Mouse (Mus musculus): ENCODE data around the gene Abcc9. TPM values are rescaled to one million over a fixed set of nuclear protein-coding genes. Genes with fewer than 3 reads are reported as not detected.

The Abcc9 gene
- total and polyA plus RNA-seq, 2 experiments from 2014 or later, result 2.3 to 9.7 TPM

DNA sequence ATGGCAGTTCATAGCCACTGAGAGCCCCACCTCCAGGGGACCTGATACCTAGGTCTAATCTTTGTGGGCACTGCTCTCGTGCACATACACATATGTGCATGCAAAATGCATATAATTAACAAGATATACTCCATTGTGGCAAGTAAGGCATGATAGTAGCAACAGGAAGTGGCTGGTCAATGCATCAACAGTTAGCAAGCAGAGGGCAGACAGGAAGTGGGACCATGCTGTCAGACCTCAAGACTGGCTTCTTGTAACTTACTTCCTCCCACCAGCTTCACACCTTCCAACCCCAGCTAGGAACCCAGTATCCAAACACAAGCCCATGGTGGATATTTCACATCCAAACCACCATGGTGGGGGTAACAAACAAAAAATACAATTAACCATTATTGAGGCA, 141.0 kb downstream of the Abcc9 start:
- no peaks in the 10 kb centered on the region for H3K27me3 ChIP-seq (ENCODE audit: insufficient read depth, low read length)
- H3K4me3 ChIP-seq (ENCODE audit: low read depth, low read length), result no peak overlapping the region
- no peak overlapping the region for H3K9ac ChIP-seq (replicated peaks; ENCODE audit: low read length, poor library complexity, severe bottlenecking)
- WGBS, result 74% methylated on average over 1 of the region's 1 CpGs
- no peak for ATAC-seq (ENCODE audit: low FRiP score)
- no peaks in the 10 kb centered on the region for H3K9me3 ChIP-seq (ENCODE audit: low read length)
- no peaks in the 10 kb centered on the region for H3K36me3 ChIP-seq (ENCODE audit: insufficient read depth, low read length)
- H3K4me1 ChIP-seq (ENCODE audit: insufficient read depth, low read length), result no peaks in the 10 kb centered on the region
- TF ChIP-seq CTCF (IDR thresholded peaks at IDR 0.05), result no peak
- H3K27ac ChIP-seq (ENCODE audit: low read depth, low read length), result no peak overlapping the region
- no peak for DNase-seq (ENCODE audit: low spot score)
- no peak overlapping the region for H3K4me2 ChIP-seq (ENCODE audit: low read depth, low read length, poor library complexity, severe bottlenecking)

- no peak for TF ChIP-seq CTCF (IDR thresholded peaks at IDR 0.05)
- no peak overlapping the region for H3K4me3 ChIP-seq (ENCODE audit: low read depth, low read length)
Measured at GRCm38 (mm10) chr6:142558772-142559679, 143.1 kb downstream of the Abcc9 start.

DNA sequence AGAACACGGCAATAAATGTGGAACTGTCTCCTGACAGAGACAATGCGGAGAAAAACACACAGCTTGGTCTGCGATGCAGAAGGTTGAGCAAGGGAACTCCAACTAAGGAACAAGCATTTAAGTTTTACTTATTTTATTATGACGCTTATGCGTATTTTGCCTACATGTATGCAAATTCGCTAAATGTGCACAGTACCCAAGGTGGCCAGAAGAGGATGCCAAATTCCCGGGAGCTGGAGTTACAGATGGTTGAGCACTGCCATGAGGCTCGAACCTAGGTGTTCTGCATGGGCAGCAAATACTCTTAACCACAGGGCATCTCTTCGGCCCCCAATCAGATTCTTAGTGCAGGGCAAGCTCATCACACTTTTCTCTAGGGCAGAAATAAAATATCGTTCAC, 144.0 kb downstream of the Abcc9 start:
- WGBS, result 83% methylated on average over 10 of the region's 10 CpGs
- no peak for DNase-seq (ENCODE audit: low spot score)
- H3K4me2 ChIP-seq (ENCODE audit: low read depth, low read length, poor library complexity, severe bottlenecking), result no peak overlapping the region
- H3K9me3 ChIP-seq (ENCODE audit: low read length), result no peaks in the 10 kb centered on the region
- ATAC-seq (ENCODE audit: low FRiP score), result no peak
- H3K27ac ChIP-seq (ENCODE audit: low read depth, low read length), result no peak overlapping the region
- no peak overlapping the region for H3K4me3 ChIP-seq (ENCODE audit: low read depth, low read length)
- peak; percentile 51 for TF ChIP-seq CTCF (IDR thresholded peaks at IDR 0.05)
- no peaks in the 10 kb centered on the region for H3K36me3 ChIP-seq (ENCODE audit: insufficient read depth, low read length)
- no peaks in the 10 kb centered on the region for H3K4me1 ChIP-seq (ENCODE audit: insufficient read depth, low read length)
- H3K9ac ChIP-seq (replicated peaks; ENCODE audit: low read length, poor library complexity, severe bottlenecking), result no peak overlapping the region
- H3K27me3 ChIP-seq (ENCODE audit: insufficient read depth, low read length), result no peaks in the 10 kb centered on the region

More at GRCm38 (mm10) chr6:142558772-142559679, 143.1 kb downstream of the Abcc9 start:
- Histone ChIP-seq H3K9me3 (ENCODE audit: low read length) (no peaks in the 10 kb centered on the region), H3K36me3 (ENCODE audit: insufficient read depth, low read length) (no peaks in the 10 kb centered on the region), H3K9ac (replicated peaks; ENCODE audit: low read length, poor library complexity, severe bottlenecking) (no peak overlapping the region), H3K27me3 (ENCODE audit: insufficient read depth, low read length) (no peaks in the 10 kb centered on the region), H3K4me1 (ENCODE audit: insufficient read depth, low read length) (no peaks in the 10 kb centered on the region), H3K4me2 (ENCODE audit: low read depth, low read length, poor library complexity, severe bottlenecking) (no peak overlapping the region), H3K27ac (ENCODE audit: low read depth, low read length) (no peak overlapping the region)
- no peak for ATAC-seq (ENCODE audit: low FRiP score)
- DNase-seq (ENCODE audit: low spot score), result no peak
- 83% methylated on average over 10 of the region's 10 CpGs for WGBS

GRCm38 (mm10) chr6:142555988-142556387, 146.1 kb downstream of the Abcc9 start:
- H3K27me3 ChIP-seq (ENCODE audit: insufficient read depth, low read length), result no peaks in the 10 kb centered on the region
- no peak overlapping the region for H3K9ac ChIP-seq (replicated peaks; ENCODE audit: low read length, poor library complexity, severe bottlenecking)
- no peak overlapping the region for H3K4me2 ChIP-seq (ENCODE audit: low read depth, low read length, poor library complexity, severe bottlenecking)
- ATAC-seq (ENCODE audit: low FRiP score) (no peak), DNase-seq (ENCODE audit: low spot score) (no peak)
- H3K4me3 ChIP-seq (ENCODE audit: low read depth, low read length), result no peak overlapping the region
- no peak for TF ChIP-seq CTCF (IDR thresholded peaks at IDR 0.05)
- WGBS, result 64% methylated on average over 1 of the region's 1 CpGs
- H3K4me1 ChIP-seq (ENCODE audit: insufficient read depth, low read length), result no peaks in the 10 kb centered on the region
- H3K27ac ChIP-seq (ENCODE audit: low read depth, low read length), result no peak overlapping the region
- H3K36me3 ChIP-seq (ENCODE audit: insufficient read depth, low read length), result no peaks in the 10 kb centered on the region
- H3K9me3 ChIP-seq (ENCODE audit: low read length), result no peaks in the 10 kb centered on the region

GRCm38 (mm10) chr6:142551482-142551881, 150.6 kb downstream of the Abcc9 start:
- WGBS, result 84% methylated on average over 4 of the region's 4 CpGs
- Histone ChIP-seq H3K4me1 (ENCODE audit: insufficient read depth, low read length) (no peaks in the 10 kb centered on the region), H3K27ac (ENCODE audit: low read depth, low read length) (no peak overlapping the region), H3K27me3 (ENCODE audit: insufficient read depth, low read length) (no peaks in the 10 kb centered on the region), H3K4me2 (ENCODE audit: low read depth, low read length, poor library complexity, severe bottlenecking) (no peak overlapping the region), H3K4me3 (ENCODE audit: low read depth, low read length) (no peak overlapping the region), H3K36me3 (ENCODE audit: insufficient read depth, low read length) (no peaks in the 10 kb centered on the region), H3K9me3 (ENCODE audit: low read length) (no peaks in the 10 kb centered on the region), H3K9ac (replicated peaks; ENCODE audit: low read length, poor library complexity, severe bottlenecking) (no peak overlapping the region)
- DNase-seq (ENCODE audit: low spot score) (no peak), ATAC-seq (ENCODE audit: low FRiP score) (no peak)
- TF ChIP-seq CTCF (IDR thresholded peaks at IDR 0.05), result no peak

DNA sequence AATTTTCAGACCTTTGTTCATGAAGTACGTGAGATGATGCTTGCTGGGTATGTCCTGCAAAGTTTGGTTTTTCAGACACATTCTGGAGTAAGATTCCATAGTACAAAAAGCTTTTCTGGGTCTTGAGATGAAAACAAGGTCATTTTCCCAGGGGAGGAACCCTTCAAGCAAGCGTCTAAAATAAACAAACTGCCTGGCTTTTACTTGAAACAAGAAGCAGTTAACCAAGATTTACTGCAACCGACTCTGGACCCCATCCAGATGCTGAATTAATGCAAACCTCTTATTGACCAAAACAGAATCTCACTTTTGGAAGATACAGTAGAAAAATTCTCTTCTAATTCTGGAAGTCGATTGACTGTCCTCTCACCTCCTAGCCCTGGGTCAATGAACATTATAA, 151.2 kb downstream of the Abcc9 start:
- DNase-seq (ENCODE audit: low spot score), result no peak
- H3K4me1 ChIP-seq (ENCODE audit: insufficient read depth, low read length), result no peaks in the 10 kb centered on the region
- no peaks in the 10 kb centered on the region for H3K27me3 ChIP-seq (ENCODE audit: insufficient read depth, low read length)
- H3K27ac ChIP-seq (ENCODE audit: low read depth, low read length), result no peak overlapping the region
- no peaks in the 10 kb centered on the region for H3K36me3 ChIP-seq (ENCODE audit: insufficient read depth, low read length)
- H3K4me3 ChIP-seq (ENCODE audit: low read depth, low read length), result no peak overlapping the region
- H3K9me3 ChIP-seq (ENCODE audit: low read length), result no peaks in the 10 kb centered on the region
- no peak overlapping the region for H3K4me2 ChIP-seq (ENCODE audit: low read depth, low read length, poor library complexity, severe bottlenecking)
- 74% methylated on average over 4 of the region's 4 CpGs for WGBS
- ATAC-seq (ENCODE audit: low FRiP score), result no peak
- TF ChIP-seq CTCF (IDR thresholded peaks at IDR 0.05), result no peak
- no peak overlapping the region for H3K9ac ChIP-seq (replicated peaks; ENCODE audit: low read length, poor library complexity, severe bottlenecking)

Data from midbrain, postnatal 0 days (tissue).